Comparison of ENCODE assay signal across 8 mouse cellular contexts in genomic region chr5:134688718-134689284, GRCm38 (mm10). TPM values are rescaled to one million over a fixed set of nuclear protein-coding genes. Genes with fewer than 3 reads are reported as not detected.
DNase-seq lines count a peak whose midpoint lies in the region; ATAC-seq lines count a peak whose summit lies in the region.

No protein-coding gene starts in this region.

- WGBS in intestine, embryonic 14.5 days, result under 1% methylated on average over 38 of the region's 38 CpGs

- peak; percentile 96 for ATAC-seq in intestine, embryonic 14.5 days (replicated peaks; ENCODE audit: low FRiP score, low TSS enrichment, low read depth)

- peak; percentile 97 to 98 for DNase-seq in adrenal gland, adult 18-20 months (ENCODE audit: low spot score in 2 of 2)
- peak; percentile 99 for DNase-seq in embryo, embryonic 11 days
- peak; percentile 100 for DNase-seq in gastrocnemius, postnatal 25 days
- peak; percentile 99 for DNase-seq in intestine, embryonic 14.5 days (ENCODE audit: low spot score)
- DNase-seq in left cerebral cortex, postnatal 14 days (ENCODE audit: low spot score in 2 of 2), result peak; percentile 98 to 99
- DNase-seq in mesoderm, embryonic 11.5 days (ENCODE audit: low read depth, low spot score), result peak; percentile 100
- peak; percentile 98 to 99 for DNase-seq in right cerebral cortex, postnatal 36 days (ENCODE audit: low spot score in 2 of 2)
- peak; percentile 100 for DNase-seq in yolk sac, embryonic 10.5 days (ENCODE audit: low spot score)

- peaks cover 7% of the 10 kb centered on the region; the same call in 1 of the 2 replicates for H3K4me1 ChIP-seq in intestine, embryonic 14.5 days (replicated peaks; ENCODE audit: control insufficient read depth, insufficient read depth, low read length)

- H3K9ac ChIP-seq in intestine, embryonic 14.5 days (ENCODE audit: low read length), result peak overlapping the region; percentile 29

- intact Hi-C loops in left cerebral cortex, postnatal 14 days (cut with DNase I), result no loop called here

- H3K27ac ChIP-seq in intestine, embryonic 14.5 days (ENCODE audit: low read depth), result peak overlapping the region; percentile 64

- peak overlapping the region; percentile 71 for H3K4me3 ChIP-seq in intestine, embryonic 14.5 days (ENCODE audit: low read depth, low read length)

- H3K4me2 ChIP-seq in intestine, embryonic 14.5 days (ENCODE audit: low read length), result peak overlapping the region; percentile 66

- no peaks in the 10 kb centered on the region for H3K27me3 ChIP-seq in intestine, embryonic 14.5 days (replicated peaks; ENCODE audit: control insufficient read depth, insufficient read depth, low read length)

- no peaks in the 10 kb centered on the region for H3K9me3 ChIP-seq in intestine, embryonic 14.5 days (ENCODE audit: control insufficient read depth, low read length)

- H3K36me3 ChIP-seq in intestine, embryonic 14.5 days (ENCODE audit: control insufficient read depth, insufficient read depth, low read length), result 0 out of 2 replicates have a peak, but pooled peaks cover 10% of the 10 kb centered on the region

RNA-seq across cellular contexts. Expression of gene Limk1, which starts 0.4 kb away (rescaled TPM):
- total RNA-seq in adrenal gland, adult 18-20 months (2021), result 10 to 100 TPM; 20.2 to 21.9 TPM
- total RNA-seq in gastrocnemius, postnatal 25 days (2021), result 1 to 10 TPM; 2.7 to 2.8 TPM
- 4.7 and 5.3 TPM in 2 replicates for polyA plus RNA-seq in intestine, embryonic 14.5 days (2014; fragmentation: Nextera tagmentation; extraction: Ambion mirVana)
- total RNA-seq in left cerebral cortex, postnatal 14 days (2021), result 10 to 100 TPM; 58.2 to 64.4 TPM

RNA-seq across cellular contexts. Expression of gene Eif4h, which starts 49.5 kb away (rescaled TPM):
- total RNA-seq in adrenal gland, adult 18-20 months (2021), result 100 to 1,000 TPM; 266 to 273 TPM
- total RNA-seq in gastrocnemius, postnatal 25 days (2021), result 10 to 100 TPM; 85.7 to 97.7 TPM
- 437 and 474 TPM in 2 replicates for polyA plus RNA-seq in intestine, embryonic 14.5 days (2014; fragmentation: Nextera tagmentation; extraction: Ambion mirVana)
- total RNA-seq in left cerebral cortex, postnatal 14 days (2021), result 100 to 1,000 TPM; 309 to 328 TPM

RNA-seq across cellular contexts. Expression of gene Eln, which starts 58.3 kb away (rescaled TPM):
- 10 to 100 TPM in 1 of 2 experiments, 1 to 10 TPM in 1; 9.0 to 18.1 TPM for total RNA-seq in adrenal gland, adult 18-20 months (2021)
- total RNA-seq in gastrocnemius, postnatal 25 days (2021), result 100 to 1,000 TPM in 1 of 2 experiments, 10 to 100 TPM in 1; 72.9 to 155 TPM
- polyA plus RNA-seq in intestine, embryonic 14.5 days (2014; fragmentation: Nextera tagmentation; extraction: Ambion mirVana), result 24.2 and 31.4 TPM in 2 replicates
- total RNA-seq in left cerebral cortex, postnatal 14 days (2021), result 10 to 100 TPM; 59.0 to 80.6 TPM

Comparison
In these comparisons a context has a peak if more than half of its experiments do, and no peak if none do; other contexts are left out.
1. Peak in every context shown above with its lines: DNase-seq, ATAC-seq, H3K4me3 ChIP-seq and H3K27ac ChIP-seq.
2. RNA of gene Limk1, which starts 0.4 kb away (total RNA-seq): 58.2 to 64.4 TPM in left cerebral cortex, postnatal 14 days and 20.2 to 21.9 TPM in adrenal gland, adult 18-20 months; 2.7 to 2.8 TPM in gastrocnemius, postnatal 25 days; every median in the first group is over 4 times any median in the second.